23 mouse cellular contexts compared by ENCODE assay signal in genomic region chr7:83251995-83252563, GRCm38 (mm10).
DNase-seq lines count a peak whose midpoint lies in the region; ATAC-seq and TF ChIP-seq lines count a peak whose summit lies in the region.
"Had no signal": no experiment of that assay in that cellular context is flagged by ENCODE, and none has a peak within 500 bp of the region (broad histone marks: within the 10 kb centered on the region; RNA-seq: fewer than 3 reads in every experiment).

No protein-coding gene starts in this region.

- peak; percentile 66; the same call in 1 of the 2 replicates for ATAC-seq in forebrain, embryonic 13.5 days
- no peak for ATAC-seq in forebrain, embryonic 12.5 days (ENCODE audit: low FRiP score)
- peak; percentile 82; the same call in 1 of the 2 replicates for ATAC-seq in forebrain, embryonic 15.5 days (replicated peaks)
- ATAC-seq in forebrain, postnatal 0 days, result peak; percentile 78
- no peak for ATAC-seq in cerebellum, adult (ENCODE audit: insufficient number of reproducible peaks, low FRiP score, low TSS enrichment)
- ATAC-seq: activated CD4-positive, CD25-positive, alpha-beta regulatory T cell, adult 4 months; CD4-positive, CD25-positive, alpha-beta regulatory T cell, adult 4 months; Patski had no signal

- no peaks in the 10 kb centered on the region for H3K9me3 ChIP-seq in forebrain, embryonic 13.5 days (replicated peaks)
- H3K9me3 ChIP-seq in forebrain, embryonic 12.5 days, result no peaks in the 10 kb centered on the region
- no peaks in the 10 kb centered on the region for H3K9me3 ChIP-seq in forebrain, embryonic 15.5 days
- no peaks in the 10 kb centered on the region for H3K9me3 ChIP-seq in forebrain, embryonic 10.5 days
- H3K9me3 ChIP-seq in forebrain, postnatal 0 days (ENCODE audit: low read length), result no peaks in the 10 kb centered on the region
- H3K9me3 ChIP-seq: embryonic facial prominence, embryonic 10.5 days; embryonic facial prominence, embryonic 12.5 days; G1E had no signal

- no peaks in the 10 kb centered on the region for H3K4me1 ChIP-seq in forebrain, embryonic 13.5 days
- no peaks in the 10 kb centered on the region for H3K4me1 ChIP-seq in forebrain, embryonic 12.5 days
- no peaks in the 10 kb centered on the region for H3K4me1 ChIP-seq in forebrain, embryonic 15.5 days
- H3K4me1 ChIP-seq in forebrain, embryonic 10.5 days, result no peaks in the 10 kb centered on the region
- no peaks in the 10 kb centered on the region for H3K4me1 ChIP-seq in forebrain, postnatal 0 days (ENCODE audit: insufficient read depth)
- H3K4me1 ChIP-seq: embryonic facial prominence, embryonic 10.5 days had no signal

- H3K36me3 ChIP-seq in forebrain, embryonic 13.5 days (ENCODE audit: poor library complexity, severe bottlenecking), result no peaks in the 10 kb centered on the region
- no peaks in the 10 kb centered on the region for H3K36me3 ChIP-seq in forebrain, embryonic 12.5 days (replicated peaks)
- H3K36me3 ChIP-seq in forebrain, embryonic 15.5 days, result no peaks in the 10 kb centered on the region
- H3K36me3 ChIP-seq in forebrain, embryonic 10.5 days (replicated peaks), result no peaks in the 10 kb centered on the region
- H3K36me3 ChIP-seq in forebrain, postnatal 0 days (ENCODE audit: insufficient read depth), result no peaks in the 10 kb centered on the region
- H3K36me3 ChIP-seq: embryonic facial prominence, embryonic 10.5 days; embryonic facial prominence, embryonic 12.5 days; G1E had no signal

- H3K4me2 ChIP-seq in forebrain, embryonic 13.5 days, result no peak overlapping the region
- no peak overlapping the region for H3K4me2 ChIP-seq in forebrain, embryonic 12.5 days
- H3K4me2 ChIP-seq in forebrain, embryonic 15.5 days (replicated peaks), result no peak overlapping the region
- H3K4me2 ChIP-seq in forebrain, postnatal 0 days (ENCODE audit: low read depth), result no peak overlapping the region
- H3K4me2 ChIP-seq: embryonic facial prominence, embryonic 12.5 days had no signal

- H3K27me3 ChIP-seq in forebrain, embryonic 13.5 days, result no peaks in the 10 kb centered on the region
- H3K27me3 ChIP-seq in forebrain, embryonic 12.5 days, result no peaks in the 10 kb centered on the region
- H3K27me3 ChIP-seq in forebrain, embryonic 15.5 days, result no peaks in the 10 kb centered on the region
- H3K27me3 ChIP-seq in forebrain, embryonic 10.5 days (ENCODE audit: poor library complexity, severe bottlenecking), result no peaks in the 10 kb centered on the region
- H3K27me3 ChIP-seq in forebrain, postnatal 0 days (ENCODE audit: insufficient read depth, low read length), result no peaks in the 10 kb centered on the region
- H3K27me3 ChIP-seq: CH12.LX; embryonic facial prominence, embryonic 12.5 days; Patski had no signal

- H3K27ac ChIP-seq in forebrain, embryonic 13.5 days, result no peak overlapping the region
- no peak overlapping the region for H3K27ac ChIP-seq in forebrain, embryonic 12.5 days
- no peak overlapping the region for H3K27ac ChIP-seq in forebrain, embryonic 15.5 days (replicated peaks)
- H3K27ac ChIP-seq in forebrain, embryonic 10.5 days, result no peak overlapping the region
- no peak overlapping the region for H3K27ac ChIP-seq in forebrain, postnatal 0 days (ENCODE audit: low read depth, low read length)
- H3K27ac ChIP-seq: embryonic facial prominence, embryonic 10.5 days; embryonic facial prominence, embryonic 12.5 days; gastrocnemius, adult 2 months had no signal

- no peak for DNase-seq in forebrain, embryonic 10.5 days (ENCODE audit: extremely low spot score, low spot score)
- DNase-seq in forebrain, postnatal 0 days, result no peak
- DNase-seq: adrenal gland, adult 8-10 months; adrenal gland, postnatal 14 days; adrenal gland, postnatal 36 days; B cell, adult 2 months; cerebellum, adult 11-12 months; cerebellum, adult 2 months; cerebellum, adult 9-10 months; cerebellum, postnatal 10 days; cerebellum, postnatal 25 days had no signal

- H3K4me3 ChIP-seq in forebrain, embryonic 13.5 days, result no peak overlapping the region
- no peak overlapping the region for H3K4me3 ChIP-seq in forebrain, embryonic 12.5 days (replicated peaks)
- H3K4me3 ChIP-seq in forebrain, embryonic 15.5 days, result no peak overlapping the region
- no peak overlapping the region for H3K4me3 ChIP-seq in forebrain, embryonic 10.5 days
- no peak overlapping the region for H3K4me3 ChIP-seq in forebrain, postnatal 0 days (ENCODE audit: low read depth, low read length)
- H3K4me3 ChIP-seq: embryonic facial prominence, embryonic 10.5 days; embryonic facial prominence, embryonic 12.5 days; gastrocnemius, adult 2 months had no signal

- H3K9ac ChIP-seq in forebrain, embryonic 13.5 days, result no peak overlapping the region
- no peak overlapping the region for H3K9ac ChIP-seq in forebrain, embryonic 12.5 days
- H3K9ac ChIP-seq in forebrain, embryonic 15.5 days (replicated peaks), result no peak overlapping the region
- no peak overlapping the region for H3K9ac ChIP-seq in forebrain, postnatal 0 days
- H3K9ac ChIP-seq: embryonic facial prominence, embryonic 12.5 days had no signal

- WGBS in forebrain, embryonic 13.5 days, result 86% methylated on average over 8 of the region's 8 CpGs
- WGBS in forebrain, embryonic 12.5 days, result 86% methylated on average over 8 of the region's 8 CpGs
- 83% methylated on average over 8 of the region's 8 CpGs for WGBS in forebrain, embryonic 15.5 days
- 89% methylated on average over 8 of the region's 8 CpGs for WGBS in forebrain, embryonic 10.5 days
- WGBS in forebrain, postnatal 0 days, result 74% methylated on average over 8 of the region's 8 CpGs

- no peak for TF ChIP-seq CTCF in forebrain, postnatal 0 days (IDR thresholded peaks at IDR 0.05; ENCODE audit: low read depth)

Comparison
In these comparisons a context has a peak if more than half of its experiments do, and no peak if none do; other contexts are left out.
1. ATAC-seq: peak in forebrain, embryonic 13.5 days (single experiment), forebrain, embryonic 15.5 days (single experiment) and forebrain, postnatal 0 days (single experiment); none in forebrain, embryonic 12.5 days (single experiment) and cerebellum, adult (single experiment).